Comparison of ENCODE assay signal across 8 mouse cellular contexts in genomic region chr13:47106580-47106888, GRCm38 (mm10). TPM values are rescaled to one million over a fixed set of nuclear protein-coding genes. Genes with fewer than 3 reads are reported as not detected.
DNase-seq lines count a peak whose midpoint lies in the region; ATAC-seq and TF ChIP-seq lines count a peak whose summit lies in the region.

No protein-coding gene starts in this region.

- peaks cover 41% of the 10 kb centered on the region for H3K79me2 ChIP-seq in myocyte (ENCODE audit: control insufficient read depth, insufficient read depth)

- peaks cover 26% of the 10 kb centered on the region for H3K36me3 ChIP-seq in embryonic facial prominence, embryonic 10.5 days (replicated peaks)
- H3K36me3 ChIP-seq in myocyte (ENCODE audit: control insufficient read depth, insufficient read depth): peaks cover 5% of the 10 kb centered on the region

- peak; percentile 10 for ATAC-seq in inflammation-experienced regulatory T-cells, adult 6 months

- peak overlapping the region; percentile 95 for H3K4me2 ChIP-seq in myocyte (ENCODE audit: low read depth)

- no peak for DNase-seq in layer of hippocampus, adult 2 months (ENCODE audit: low spot score in 2 of 2)
- DNase-seq in layer of hippocampus, postnatal 36 days: no peak
- no peak for DNase-seq in embryonic facial prominence, embryonic 10.5 days (ENCODE audit: low spot score)
- no peak for DNase-seq in left cerebral cortex, adult 9 months (ENCODE audit: low spot score in 2 of 2)
- DNase-seq in left cerebral cortex, postnatal 25 days (ENCODE audit: low spot score in 2 of 2): no peak
- DNase-seq in ovary, postnatal 10 days (ENCODE audit: low spot score): no peak

- intact Hi-C loops in left cerebral cortex, postnatal 25 days (cut with DNase I): loop anchor here (5.0 kb wide), 1 partner anchor 41 kb away; no protein-coding TSS in a partner anchor

- peak overlapping the region; percentile 79 for H3K4me3 ChIP-seq in layer of hippocampus, adult 2 months
- H3K4me3 ChIP-seq in embryonic facial prominence, embryonic 10.5 days: peak overlapping the region; percentile 99
- H3K4me3 ChIP-seq in myocyte: peak overlapping the region; percentile 57

- WGBS in embryonic facial prominence, embryonic 10.5 days: under 1% methylated on average over 20 of the region's 20 CpGs

- peak overlapping the region; percentile 95 for H3K27ac ChIP-seq in layer of hippocampus, adult 2 months
- peak overlapping the region; percentile 100 for H3K27ac ChIP-seq in embryonic facial prominence, embryonic 10.5 days (replicated peaks)

- peak overlapping the region; percentile 74 for H3ac ChIP-seq in myocyte (ENCODE audit: control insufficient read depth, insufficient read length)

- no peaks in the 10 kb centered on the region for H3K27me3 ChIP-seq in embryonic facial prominence, embryonic 10.5 days (replicated peaks; ENCODE audit: low read depth, poor library complexity, severe bottlenecking)
- H3K27me3 ChIP-seq in myocyte (ENCODE audit: control insufficient read depth, insufficient read depth, insufficient read length): no peaks in the 10 kb centered on the region

- TF ChIP-seq CTCF in layer of hippocampus, adult 2 months (conservative IDR thresholded peaks at IDR 0.05): no peak

- TF ChIP-seq POLR2A in myocyte (IDR thresholded peaks at IDR 0.05; ENCODE audit: insufficient read length, low read depth): no peak

- peaks cover 25% of the 10 kb centered on the region for H3K4me1 ChIP-seq in embryonic facial prominence, embryonic 10.5 days

- H3K9me3 ChIP-seq in embryonic facial prominence, embryonic 10.5 days: no peaks in the 10 kb centered on the region

TF ChIP-seq in myocyte, 11 proteins besides CTCF, POLR2A, EP300 and RAD21:
- no peak for TF ChIP-seq MAX (IDR thresholded peaks at IDR 0.05; ENCODE audit: low read depth)
- TF ChIP-seq MYOD1 (IDR thresholded peaks at IDR 0.05; ENCODE audit: control insufficient read depth in 1 of 3, insufficient read length in 2 of 3, low read depth in 2 of 3): no peak
- no peak for TF ChIP-seq POLR2AphosphoS2 (IDR thresholded peaks at IDR 0.05; ENCODE audit: insufficient read length, low read depth)
- TF ChIP-seq E2F4 (IDR thresholded peaks at IDR 0.05; ENCODE audit: insufficient read depth): no peak
- no peak for TF ChIP-seq TCF12 (IDR thresholded peaks at IDR 0.05; ENCODE audit: insufficient read depth, poor library complexity, severe bottlenecking)
- no peak for TF ChIP-seq SRF (IDR thresholded peaks at IDR 0.05; ENCODE audit: control insufficient read depth, insufficient read length, low read depth)
TF ChIP-seq in myocyte: peak in this region for 0.

RNA-seq across cellular contexts. Expression of gene Dek, which starts 0.5 kb away (rescaled TPM):
- 10 to 100 TPM; 48.3 to 50.0 TPM for total RNA-seq in layer of hippocampus, adult 2 months (2021)
- total RNA-seq in layer of hippocampus, postnatal 36 days (2021): 10 to 100 TPM; 45.2 to 48.0 TPM
- 340 and 346 TPM in 2 replicates for polyA plus RNA-seq in embryonic facial prominence, embryonic 10.5 days (2016; fragmentation: Nextera tagmentation; extraction: Ambion mirVana)
- 100 to 1,000 TPM; 101 to 248 (median 120) TPM for polyA plus RNA-seq in inflammation-experienced regulatory T-cells, adult 6 months (2017; shearing (Covaris generic))
- 11.2 TPM for polyA plus RNA-seq in myocyte (2012; fragmentation: generic; extraction: Trizol)
- 10 to 100 TPM; 47.7 to 48.5 TPM for total RNA-seq in left cerebral cortex, postnatal 25 days (2021)

RNA-seq across cellular contexts. Expression of gene Rnf144b, which starts 15.9 kb away (rescaled TPM):
- 10 to 100 TPM; 11.4 to 11.6 TPM for total RNA-seq in layer of hippocampus, adult 2 months (2021)
- total RNA-seq in layer of hippocampus, postnatal 36 days (2021): 10 to 100 TPM; 10.6 to 11.0 TPM
- polyA plus RNA-seq in embryonic facial prominence, embryonic 10.5 days (2016; fragmentation: Nextera tagmentation; extraction: Ambion mirVana): 0.79 and 0.90 TPM in 2 replicates
- under 1 TPM in 1 of 3 experiments, not detected in 2; 0.18 TPM for polyA plus RNA-seq in inflammation-experienced regulatory T-cells, adult 6 months (2017; shearing (Covaris generic))
- polyA plus RNA-seq in myocyte (2012; fragmentation: generic; extraction: Trizol): 0.17 TPM
- total RNA-seq in left cerebral cortex, postnatal 25 days (2021): 10 to 100 TPM; 19.1 to 21.0 TPM
